Mouse (Mus musculus): ENCODE measurements at regions not wholly inside any gene's neighbourhood (a gene's known extent, or its start where the extent isn't known, plus 50 kb on each side); places are given as distances from the start of the nearest gene placed in this dataset.

- no peak for DNase-seq (ENCODE audit: low spot score)
Observed at GRCm38 (mm10) chr11:38886466-38886865, 1650.7 kb upstream of the Tenm2 start.

DNA sequence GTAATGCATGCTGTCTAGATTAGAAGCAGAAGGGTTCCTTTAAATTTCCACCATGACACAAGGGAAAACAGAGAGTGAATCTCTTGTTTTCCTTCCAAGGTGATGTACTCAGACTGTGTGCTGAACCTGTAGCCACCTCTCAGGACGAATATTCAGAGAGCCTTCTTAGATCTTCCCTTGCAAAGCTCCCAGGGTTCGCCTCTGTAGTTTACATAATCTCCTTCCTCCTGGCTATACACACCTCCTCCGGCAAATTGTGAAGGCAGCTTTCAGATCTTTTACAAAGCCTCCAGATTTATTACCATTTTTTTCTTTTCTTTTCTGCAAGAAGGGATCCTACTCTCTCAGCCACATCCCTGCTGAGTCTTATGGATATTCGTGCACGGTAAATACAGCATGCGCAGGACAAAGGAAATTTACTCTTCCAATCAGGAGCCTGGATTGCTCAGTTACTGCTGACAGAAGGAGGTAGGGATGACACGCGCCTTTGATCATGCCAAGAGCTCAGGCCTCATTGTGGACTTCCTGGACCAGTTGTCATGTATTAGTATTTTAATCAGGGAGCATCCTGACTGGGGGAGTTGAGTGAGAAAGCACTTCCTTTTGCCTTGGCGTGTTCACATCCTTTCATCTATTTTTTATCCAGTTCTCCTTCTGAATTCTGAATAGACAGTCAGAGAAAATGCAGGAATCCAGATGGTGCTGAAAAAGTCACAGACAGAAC is 1626.0 kb upstream of the Tenm2 start:
- no peak for DNase-seq (ENCODE audit: low spot score)

DNA sequence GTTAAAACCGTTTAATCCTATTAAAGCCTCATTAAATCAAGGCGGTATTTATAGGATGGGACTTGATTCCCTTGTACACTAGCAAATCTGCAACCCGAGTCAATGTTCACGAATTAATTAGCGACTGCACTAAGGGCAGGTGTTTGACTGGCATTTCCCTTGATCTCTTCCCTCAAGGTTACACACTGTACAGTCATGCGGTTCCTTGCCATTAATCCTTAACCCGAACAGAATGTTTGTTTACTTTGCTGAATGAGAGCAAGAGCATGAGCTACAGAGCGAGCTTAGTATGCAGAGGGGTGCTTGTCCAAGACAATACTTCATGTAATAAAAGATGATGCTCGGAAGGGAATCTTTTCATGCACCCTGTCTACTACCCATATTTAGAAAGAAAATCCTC is 1620.9 kb upstream of the Tenm2 start:
- no peak for DNase-seq (ENCODE audit: low spot score)

DNA sequence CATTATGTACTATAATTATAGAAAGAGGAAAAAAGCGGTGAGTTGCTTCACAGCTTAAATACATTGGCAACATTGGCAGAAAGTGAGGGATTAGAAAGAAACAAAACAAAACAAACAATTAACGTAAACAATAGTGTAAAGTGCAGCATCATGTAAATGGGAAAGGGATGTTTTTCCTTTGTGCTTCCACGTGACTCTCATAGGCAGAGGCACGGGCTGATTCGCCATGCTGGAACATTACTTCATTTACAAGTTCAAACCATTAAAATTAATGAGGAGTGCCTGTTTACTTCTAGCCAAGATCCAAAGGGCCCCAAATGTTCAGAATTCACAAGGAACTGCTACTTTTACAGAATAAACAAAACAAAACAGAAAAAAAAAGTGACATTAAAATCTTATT is 1593.4 kb upstream of the Tenm2 start:
- DNase-seq (ENCODE audit: low spot score): no peak

DNA sequence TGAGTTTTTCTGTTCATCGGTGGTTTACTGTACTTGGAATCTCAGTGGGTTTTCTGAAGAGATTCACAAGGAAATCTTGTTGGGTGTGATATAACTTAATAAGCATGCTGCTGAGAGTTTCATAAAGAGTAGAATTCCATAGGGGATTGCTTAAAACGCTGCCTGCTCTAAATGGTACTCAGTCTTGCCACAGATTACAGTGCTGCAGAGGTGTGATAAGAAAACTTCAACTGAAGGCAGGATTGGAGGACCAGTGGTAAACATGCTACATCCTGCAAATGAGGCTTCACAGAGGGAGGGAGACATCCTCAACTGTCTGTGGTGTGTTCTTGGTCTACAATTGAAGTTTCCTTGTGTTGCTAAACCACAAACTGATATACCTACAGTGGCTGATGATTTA is 1592.6 kb upstream of the Tenm2 start:
- DNase-seq (ENCODE audit: low spot score): no peak

DNA sequence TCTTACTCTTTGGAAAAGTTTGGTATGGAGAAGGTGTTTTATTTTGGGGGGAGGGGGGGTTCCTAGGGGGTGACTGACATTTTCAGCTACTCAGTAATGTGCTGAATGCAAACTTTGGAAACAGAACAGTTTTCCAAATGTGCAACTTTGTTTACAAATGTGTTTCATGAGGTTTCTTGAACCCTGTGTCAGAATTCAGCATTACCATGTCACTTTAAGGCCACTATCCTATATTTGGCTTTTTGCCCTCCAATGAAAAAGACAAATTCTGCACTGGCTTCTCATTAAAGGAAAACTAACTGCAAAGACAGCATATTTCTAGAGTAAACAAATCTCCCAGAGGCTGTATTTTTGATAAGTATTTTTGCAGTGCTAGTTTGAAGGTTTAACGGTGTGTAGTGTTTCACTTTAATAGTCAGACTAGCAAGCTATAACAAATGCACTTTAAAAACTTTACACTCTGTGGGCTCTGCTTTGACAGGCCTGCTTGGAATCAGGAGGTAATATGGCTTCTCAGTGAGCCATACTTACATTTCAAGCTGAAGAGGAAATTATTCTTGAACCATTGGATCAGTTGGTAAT is 1589.5 kb upstream of the Tenm2 start:
- DNase-seq (ENCODE audit: low spot score): no peak

- no peak for DNase-seq (ENCODE audit: low spot score)
Observed at GRCm38 (mm10) chr11:38818141-38818540, 1582.4 kb upstream of the Tenm2 start.

DNA sequence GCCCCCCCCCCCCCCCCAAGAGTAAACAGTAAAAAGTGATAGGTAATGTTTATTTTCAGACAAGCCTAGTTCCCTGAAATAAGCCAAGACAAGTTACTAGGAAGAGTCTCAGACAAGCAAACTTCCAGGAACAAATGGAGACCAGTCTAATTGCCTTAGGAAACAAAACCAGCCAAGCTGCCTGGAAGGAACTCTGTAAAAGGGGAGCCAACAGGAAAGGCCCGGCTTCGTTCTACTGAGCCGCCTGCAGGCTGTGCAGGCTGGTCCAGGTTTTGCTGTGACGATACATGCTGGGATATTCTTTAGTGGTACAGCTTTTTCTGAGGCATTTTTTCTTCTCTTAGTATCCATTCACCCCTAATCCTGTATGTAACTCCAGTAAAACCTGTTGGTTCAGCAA is 1547.8 kb upstream of the Tenm2 start:
- DNase-seq (ENCODE audit: low spot score): no peak

DNA sequence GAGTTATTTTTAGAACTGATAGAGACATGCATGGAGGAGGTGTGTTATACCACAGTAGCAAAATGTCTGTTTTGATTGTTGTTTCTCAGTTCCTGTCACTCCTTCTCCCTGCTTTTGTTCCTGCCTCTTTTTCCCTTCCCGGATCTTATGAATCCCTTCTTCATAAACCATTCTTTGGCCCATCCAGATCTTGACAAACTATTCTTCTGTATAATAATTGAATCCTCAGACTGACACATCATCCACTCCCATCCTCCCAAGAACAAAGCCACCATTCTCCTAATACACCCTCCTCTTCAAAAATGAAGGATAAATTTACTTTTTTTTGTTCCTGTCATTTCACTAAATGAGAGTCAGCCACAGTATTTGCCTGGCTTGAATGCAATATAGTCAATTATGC is 1543.8 kb upstream of the Tenm2 start:
- no peak for DNase-seq (ENCODE audit: low spot score)

DNA sequence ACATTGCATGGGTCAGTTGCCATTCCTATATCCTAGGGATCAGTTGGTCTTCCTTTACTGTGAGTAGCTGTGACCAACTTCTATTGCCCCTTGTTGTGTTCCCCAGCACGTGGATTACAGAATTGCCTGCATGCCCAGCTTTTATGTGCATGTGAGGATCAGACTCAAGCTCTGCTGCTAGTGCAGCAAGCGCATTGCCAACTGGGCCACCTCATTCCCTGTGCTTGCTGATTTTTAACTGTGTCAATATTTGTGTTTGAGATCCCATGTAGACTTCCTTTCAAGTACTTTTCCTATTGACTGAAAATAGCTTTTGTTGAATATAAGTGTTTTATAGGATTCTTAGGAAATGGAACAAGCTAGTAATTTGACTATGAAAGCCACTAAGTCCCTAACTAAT is 1526.5 kb upstream of the Tenm2 start:
- no peak for DNase-seq (ENCODE audit: low spot score)

DNA sequence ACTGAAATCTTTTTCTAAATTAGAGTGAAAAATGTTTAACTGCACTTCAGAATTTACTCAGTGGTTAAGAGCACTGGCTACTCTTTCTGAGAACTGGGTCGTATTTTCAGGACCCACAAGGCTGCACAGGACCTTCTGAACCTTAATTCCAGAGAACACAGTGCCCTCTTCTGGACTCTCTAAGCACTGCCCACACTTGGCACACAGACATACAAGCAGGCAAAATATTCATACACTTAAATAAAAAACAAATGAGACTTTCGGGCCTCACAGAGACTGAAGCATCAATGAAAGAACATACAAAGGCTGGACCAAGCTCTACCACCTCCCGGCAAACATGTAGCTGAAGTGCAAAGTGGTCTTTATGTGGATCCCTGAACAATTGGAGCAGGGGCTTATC is 1511.8 kb upstream of the Tenm2 start:
- peak; percentile 3 for DNase-seq (ENCODE audit: low spot score)

GRCm38 (mm10) chr11:38729101-38729500 is 1493.3 kb upstream of the Tenm2 start:
- DNase-seq (ENCODE audit: low spot score): no peak

DNA sequence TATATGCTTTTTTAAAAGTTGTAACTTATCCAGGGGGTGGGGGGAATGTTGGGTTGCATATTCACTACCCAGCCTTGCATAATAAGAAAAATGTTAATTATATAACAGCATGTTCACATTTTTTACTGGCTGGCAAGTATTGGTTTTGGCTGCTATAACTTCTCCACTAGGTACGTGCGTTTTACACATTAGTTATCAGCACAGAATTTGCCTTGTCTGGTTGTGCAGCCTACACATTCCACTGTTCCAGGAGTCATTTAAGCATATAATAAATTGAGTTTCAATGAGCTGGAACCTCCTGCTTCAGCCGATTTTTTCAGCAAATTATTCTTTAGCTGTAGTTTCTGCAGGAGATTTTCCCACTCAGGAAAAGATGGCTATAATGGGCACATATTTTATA is 1479.9 kb upstream of the Tenm2 start:
- no peak for DNase-seq (ENCODE audit: low spot score)

DNA sequence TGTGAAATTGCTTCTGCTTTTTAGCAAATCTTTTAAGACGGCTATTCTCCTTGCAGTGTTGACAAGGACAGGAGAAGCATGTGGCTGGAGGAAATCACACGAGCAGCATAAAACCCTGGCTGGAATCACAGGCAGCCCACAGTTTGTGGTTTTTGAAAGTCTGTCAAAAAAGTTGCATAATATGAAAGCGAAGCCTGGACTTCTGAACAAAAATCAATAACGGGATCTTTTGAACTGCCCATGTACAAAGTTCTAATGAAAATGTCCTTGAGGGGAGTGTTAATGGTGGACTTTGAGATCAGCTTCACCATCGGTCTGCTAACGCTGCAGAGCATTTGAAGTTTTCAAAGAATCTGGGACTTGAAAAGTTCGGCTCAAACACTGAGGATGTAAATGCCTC is 1445.5 kb upstream of the Tenm2 start:
- DNase-seq (ENCODE audit: low spot score): no peak

DNA sequence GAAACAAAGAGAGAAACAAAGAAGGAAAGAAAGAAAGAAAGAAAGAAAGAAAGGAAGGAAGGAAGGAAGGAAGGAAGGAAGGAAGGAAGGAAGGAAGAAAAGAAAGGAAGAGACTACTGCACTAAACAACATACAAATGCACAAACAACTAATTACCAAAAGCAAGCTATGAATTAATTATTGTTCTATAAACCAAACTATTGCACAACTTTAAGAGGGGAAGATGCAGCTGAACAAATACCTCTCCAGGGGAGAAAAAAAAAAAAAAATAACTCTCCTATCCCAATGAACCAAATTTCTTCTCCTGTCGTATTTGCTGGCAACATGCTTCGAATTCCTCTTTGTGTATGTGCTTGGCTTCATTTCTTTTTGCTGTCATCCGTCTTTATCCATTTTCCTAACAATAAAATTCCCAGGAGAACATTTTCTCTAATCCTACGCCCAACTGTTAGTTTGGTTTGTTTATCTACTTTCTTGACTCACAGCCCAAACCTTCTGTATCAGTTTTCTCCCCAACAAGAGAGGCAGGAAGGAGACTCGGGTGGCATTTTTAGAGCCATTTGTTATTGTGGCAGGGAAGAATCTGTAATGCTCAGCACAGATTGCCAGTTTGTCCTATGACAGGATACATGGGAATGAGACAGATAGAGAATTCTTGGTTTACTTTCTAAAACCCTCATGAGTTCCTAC is 1437.7 kb upstream of the Tenm2 start:
- no peak for DNase-seq (ENCODE audit: low spot score)
